Mouse (Mus musculus): ENCODE results near the gene Klhl10. TPM values are rescaled to one million over a fixed set of nuclear protein-coding genes. Genes with fewer than 3 reads are reported as not detected.

The Klhl10 gene
- polyA plus RNA-seq, 1 experiment from 2014 or later: 0.32 TPM

DNA sequence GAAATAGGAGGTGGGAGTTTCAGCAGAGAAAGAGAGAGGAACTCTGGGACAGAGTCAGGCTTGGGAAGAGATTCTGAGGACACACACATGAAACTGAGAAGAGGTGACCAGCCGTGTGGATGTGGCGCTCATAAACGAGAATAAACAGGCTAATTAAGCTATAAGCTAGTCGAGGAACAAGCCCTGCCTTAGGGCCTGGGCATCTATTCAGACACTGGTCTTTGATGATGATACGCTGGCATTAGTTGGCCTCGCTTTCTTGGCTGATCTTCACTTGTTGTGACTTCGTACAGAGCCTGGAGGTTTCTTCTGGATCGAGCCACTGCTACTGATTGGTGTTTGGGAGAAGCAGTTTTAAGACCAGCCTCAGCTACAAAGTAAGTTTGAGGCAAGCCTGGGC, 64.3 kb downstream of the Klhl10 start:
- no peaks in the 10 kb centered on the region for H3K27me3 ChIP-seq (replicated peaks)
- no peak for ATAC-seq
- H3K4me3 ChIP-seq: no peak overlapping the region
- peaks cover 16% of the 10 kb centered on the region for H3K4me1 ChIP-seq
- H3K9ac ChIP-seq: no peak overlapping the region
- no peak overlapping the region for H3K27ac ChIP-seq
- WGBS (ENCODE audit: insufficient replicate concordance): 83% methylated on average over 8 of the region's 8 CpGs
- peaks cover 94% of the 10 kb centered on the region for H3K36me3 ChIP-seq
- no peak overlapping the region for H3K4me2 ChIP-seq
- H3K9me3 ChIP-seq (replicated peaks): no peaks in the 10 kb centered on the region

Small RNA genes within 50 kb of the gene (microRNA-seq; reads per million reads assigned to microRNA genes)
- gene Gm27374 (not detected), gene Mir7116 (not detected)

Other genes with a start within 250 kb of the Klhl10 start
- not detected in 2 replicates for gene Krt9, start 248.7 kb upstream of the Klhl10 start, polyA plus RNA-seq (2016; fragmentation: Nextera tagmentation; extraction: Ambion mirVana)
- gene Krt14, start 234.4 kb upstream of the Klhl10 start, polyA plus RNA-seq (2016; fragmentation: Nextera tagmentation; extraction: Ambion mirVana): 1.1 and 1.7 TPM in 2 replicates
- not detected in 2 replicates for gene Krt16, start 193.0 kb upstream of the Klhl10 start, polyA plus RNA-seq (2016; fragmentation: Nextera tagmentation; extraction: Ambion mirVana)
- 0.27 and 0.30 TPM in 2 replicates for gene Krt17, start 180.9 kb upstream of the Klhl10 start, polyA plus RNA-seq (2016; fragmentation: Nextera tagmentation; extraction: Ambion mirVana)
- gene Krt42, start 172.0 kb upstream of the Klhl10 start, polyA plus RNA-seq (2016; fragmentation: Nextera tagmentation; extraction: Ambion mirVana): not detected in 2 replicates
- gene Eif1, start 122.0 kb upstream of the Klhl10 start, polyA plus RNA-seq (2016; fragmentation: Nextera tagmentation; extraction: Ambion mirVana): 1,823 and 1,858 TPM in 2 replicates
- gene Gast, start 107.5 kb upstream of the Klhl10 start, polyA plus RNA-seq (2016; fragmentation: Nextera tagmentation; extraction: Ambion mirVana): not detected in 2 replicates
- 0.43 and 0.47 TPM in 2 replicates for gene Hap1, start 85.8 kb upstream of the Klhl10 start, polyA plus RNA-seq (2016; fragmentation: Nextera tagmentation; extraction: Ambion mirVana)
- gene Jup, start 44.2 kb upstream of the Klhl10 start, polyA plus RNA-seq (2016; fragmentation: Nextera tagmentation; extraction: Ambion mirVana): 23.9 and 24.3 TPM in 2 replicates
- gene P3h4, start 27.1 kb upstream of the Klhl10 start, polyA plus RNA-seq (2016; fragmentation: Nextera tagmentation; extraction: Ambion mirVana): 11.0 and 11.2 TPM in 2 replicates
- 20.1 and 23.8 TPM in 2 replicates for gene Fkbp10, start 26.2 kb upstream of the Klhl10 start, polyA plus RNA-seq (2016; fragmentation: Nextera tagmentation; extraction: Ambion mirVana)
- 38.3 and 38.6 TPM in 2 replicates for gene Nt5c3b, start 109 bp upstream of the Klhl10 start, polyA plus RNA-seq (2016; fragmentation: Nextera tagmentation; extraction: Ambion mirVana)
- 3.6 and 4.8 TPM in 2 replicates for gene Klhl11, start 30.8 kb downstream of the Klhl10 start, polyA plus RNA-seq (2016; fragmentation: Nextera tagmentation; extraction: Ambion mirVana)
- 135 and 136 TPM in 2 replicates for gene Acly, start 86.1 kb downstream of the Klhl10 start, polyA plus RNA-seq (2016; fragmentation: Nextera tagmentation; extraction: Ambion mirVana)
- gene Ttc25, start 103.7 kb downstream of the Klhl10 start, polyA plus RNA-seq (2016; fragmentation: Nextera tagmentation; extraction: Ambion mirVana): 0.10 and 0.14 TPM in 2 replicates
- gene Cnp, start 133.0 kb downstream of the Klhl10 start, polyA plus RNA-seq (2016; fragmentation: Nextera tagmentation; extraction: Ambion mirVana): 12.9 and 15.1 TPM in 2 replicates
- 22.5 and 24.4 TPM in 2 replicates for gene Nkiras2, start 177.3 kb downstream of the Klhl10 start, polyA plus RNA-seq (2016; fragmentation: Nextera tagmentation; extraction: Ambion mirVana)
- gene Dnajc7, start 178.3 kb downstream of the Klhl10 start, polyA plus RNA-seq (2016; fragmentation: Nextera tagmentation; extraction: Ambion mirVana): 109 and 122 TPM in 2 replicates